Mouse (Mus musculus) heart, embryonic 12.5 days (tissue): ENCODE data around the gene Fbxo3. TPM values are rescaled to one million over a fixed set of nuclear protein-coding genes. Genes with fewer than 3 reads are reported as not detected.
A peak's percentile ranks its signal among the peaks of the same experiment; 100 is the strongest.
"Not testable (repeated sequence)": the region's sequence is repeated elsewhere in the genome, so short reads cannot be mapped to it uniquely, and the experiment has no call there.

Experiments
- ATAC-seq: fragments of 200-750 bp; cut with Nextera tagmentation; 2 replicates; pipeline ENCODE4 v1.8.0; 2017; ENCODE audit warnings: moderate TSS enrichment, moderate library complexity; ENCODE audit not compliant: insufficient number of reproducible peaks, low FRiP score
- H3K27ac ChIP-seq: fragments of 300-500 bp; sonication (generic); 2 replicates; pipeline ENCODE4 v1.5.1; 2016; ENCODE audit warnings: mild to moderate bottlenecking, moderate library complexity; ENCODE audit not compliant: poor library complexity, severe bottlenecking
- H3K27me3 ChIP-seq: fragments of 300-500 bp; sonication (generic); replicated peaks from 2 replicates; pipeline ENCODE4 v1.6.1; 2016; ENCODE audit warnings: mild to moderate bottlenecking, moderate library complexity
- H3K36me3 ChIP-seq: fragments of 300-500 bp; sonication (generic); 2 replicates; pipeline ENCODE4 v1.6.1; 2016; ENCODE audit warnings: mild to moderate bottlenecking, moderate library complexity
- H3K4me1 ChIP-seq: fragments of 300-500 bp; sonication (generic); replicated peaks from 2 replicates; pipeline ENCODE4 v1.6.1; 2016; ENCODE audit warnings: mild to moderate bottlenecking
- H3K4me2 ChIP-seq: fragments of 300-500 bp; sonication (generic); 2 replicates; pipeline ENCODE4 v1.6.1; 2016; ENCODE audit warnings: mild to moderate bottlenecking, moderate library complexity
- H3K4me3 ChIP-seq: fragments of 300-500 bp; sonication (generic); 2 replicates; pipeline ENCODE4 v1.5.1; 2016; ENCODE audit warnings: mild to moderate bottlenecking
- H3K9ac ChIP-seq: fragments of 300-500 bp; sonication (generic); 2 replicates; pipeline ENCODE4 v1.6.1; 2016; ENCODE audit warnings: mild to moderate bottlenecking, moderate library complexity
- H3K9me3 ChIP-seq: fragments of 300-500 bp; sonication (generic); replicated peaks from 2 replicates; pipeline ENCODE4 v1.6.1; 2016; ENCODE audit warnings: mild to moderate bottlenecking, moderate library complexity
- WGBS: fragments of 180-500 bp; shearing (Covaris S2); methylation state at CpG from one replicate; pipeline ENCODE4 v1.1.7; 2016; 5-methylcytosine and 5-hydroxymethylcytosine counted together
- polyA plus RNA-seq: library from polyadenylated mRNA; unstranded; fragments of >200 nt; fragmentation: Nextera tagmentation; extraction: Ambion mirVana; gene quantifications from 2 replicates; pipeline ENCODE4 v1.2.1, GENCODE M21; 2016

Gene Fbxo3
- polyA plus RNA-seq, 1 experiment from 2014 or later, result 46.7 TPM

- not testable (repeated sequence) for H3K4me3 ChIP-seq, H3K4me2 ChIP-seq, ATAC-seq, H3K9ac ChIP-seq, H3K27me3 ChIP-seq, H3K4me1 ChIP-seq, H3K9me3 ChIP-seq, H3K27ac ChIP-seq
- 81% methylated on average over 6 of the region's 6 CpGs for WGBS
- H3K36me3 ChIP-seq, result peaks cover 19% of the 10 kb centered on the region
Measured at GRCm38 (mm10) chr2:104065526-104065925, 38.0 kb downstream of the Fbxo3 start, which contains the start of gene Gm10912. TSS of gene Gm10912 (plus strand) at chr2:104065826.

DNA sequence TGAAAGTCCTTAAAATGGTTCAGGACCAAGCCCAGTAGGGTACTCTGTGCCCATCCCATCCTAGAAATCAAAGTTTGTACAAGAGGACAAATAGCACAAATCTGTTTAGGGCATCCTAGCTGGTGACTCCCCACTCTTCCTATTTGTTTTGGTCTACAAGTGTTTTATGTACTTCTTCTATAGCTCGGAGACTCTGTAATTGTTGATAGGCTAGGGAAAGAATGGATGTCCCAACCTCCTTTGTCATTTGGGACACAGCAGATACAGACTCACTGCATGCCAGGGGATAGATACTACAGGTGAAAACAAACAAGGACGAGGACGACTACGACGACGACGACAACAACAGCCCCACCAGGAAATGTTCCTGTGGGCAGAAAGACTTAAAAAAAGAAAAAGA is 40.9 kb downstream of the Fbxo3 start, which contains the start of gene Gm10799:
Gene Gm10799 (minus strand): TSS at position 101 of the 400 bp plus-strand sequence.
- H3K36me3 ChIP-seq, H3K4me3 ChIP-seq, H3K9ac ChIP-seq, ATAC-seq, H3K9me3 ChIP-seq, H3K4me1 ChIP-seq, H3K27me3 ChIP-seq, H3K4me2 ChIP-seq: not testable (repeated sequence)
- 63% methylated on average over 7 of the region's 7 CpGs for WGBS
- peak within 1 kb of the TSS; percentile 12; the same call in 1 of the 2 replicates for H3K27ac ChIP-seq

GRCm38 (mm10) chr2:104069704-104070185 is 42.2 kb downstream of the Fbxo3 start, which contains the start of gene Cd59b:
TSS of gene Cd59b (plus strand) at chr2:104069849.
- Histone ChIP-seq H3K4me2 (peak within 1 kb of the TSS; percentile 73), H3K9me3 (peaks cover 7% of the 10 kb centered on the region; the same call in 1 of the 2 replicates), H3K4me3 (peak within 1 kb of the TSS; percentile 50), H3K27me3 (no peaks in the 10 kb centered on the region), H3K9ac (peak within 1 kb of the TSS; percentile 60), H3K36me3 (peaks cover 4% of the 10 kb centered on the region; the same call in 1 of the 2 replicates), H3K27ac (peak within 1 kb of the TSS; percentile 54), H3K4me1 (0 out of 2 replicates have a peak, but pooled peaks cover 9% of the 10 kb centered on the region)
- ATAC-seq, result peak; percentile 92
- 19% methylated on average over 13 of the region's 13 CpGs for WGBS

DNA sequence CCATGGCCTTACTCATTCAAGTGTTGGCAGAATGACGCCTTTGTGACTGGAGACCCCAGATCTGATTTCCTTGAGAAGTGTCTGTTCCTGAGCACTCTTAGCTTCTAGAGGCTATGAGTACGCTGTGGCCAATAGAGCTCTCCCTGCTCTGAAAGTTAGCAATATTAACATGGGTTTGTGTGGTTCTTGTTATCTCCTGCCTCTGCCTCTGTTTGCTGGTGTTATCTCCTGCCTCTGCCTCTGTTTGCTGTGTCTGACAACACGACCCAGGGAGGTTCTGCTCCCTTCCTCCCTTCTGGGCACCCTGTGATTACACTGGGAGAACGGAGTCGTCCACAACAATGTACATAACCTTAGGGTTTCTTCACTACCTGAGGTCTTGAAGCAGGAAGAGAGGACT is 50.8 kb downstream of the Fbxo3 start:
- not testable (repeated sequence) for H3K36me3 ChIP-seq, H3K27ac ChIP-seq, H3K9ac ChIP-seq, H3K4me3 ChIP-seq, H3K4me1 ChIP-seq, H3K27me3 ChIP-seq, H3K9me3 ChIP-seq, H3K4me2 ChIP-seq
- peak; percentile 91 for ATAC-seq
- WGBS, result 49% methylated on average over 5 of the region's 5 CpGs

- H3K4me1 ChIP-seq, H3K9ac ChIP-seq, H3K4me2 ChIP-seq, H3K4me3 ChIP-seq, H3K36me3 ChIP-seq, H3K9me3 ChIP-seq, H3K27me3 ChIP-seq, H3K27ac ChIP-seq, ATAC-seq: not testable (repeated sequence)
- WGBS, result no CpG with 5 or more reads among the region's 1 CpGs
Measured at GRCm38 (mm10) chr2:104081436-104082050, 54.0 kb downstream of the Fbxo3 start.

GRCm38 (mm10) chr2:104082474-104082873 is 55.0 kb downstream of the Fbxo3 start:
- no peak overlapping the region for H3K9ac ChIP-seq
- H3K4me3 ChIP-seq, result no peak overlapping the region
- no peak overlapping the region for H3K27ac ChIP-seq
- H3K36me3 ChIP-seq, result no peaks in the 10 kb centered on the region
- ATAC-seq, result no peak
- H3K4me1 ChIP-seq, result 0 out of 2 replicates have a peak, but pooled peaks cover 8% of the 10 kb centered on the region
- H3K4me2 ChIP-seq, result no peak overlapping the region
- no peaks in the 10 kb centered on the region for H3K9me3 ChIP-seq
- no peaks in the 10 kb centered on the region for H3K27me3 ChIP-seq

GRCm38 (mm10) chr2:104084027-104084426 is 56.5 kb downstream of the Fbxo3 start:
- H3K36me3 ChIP-seq, result not testable (repeated sequence)

DNA sequence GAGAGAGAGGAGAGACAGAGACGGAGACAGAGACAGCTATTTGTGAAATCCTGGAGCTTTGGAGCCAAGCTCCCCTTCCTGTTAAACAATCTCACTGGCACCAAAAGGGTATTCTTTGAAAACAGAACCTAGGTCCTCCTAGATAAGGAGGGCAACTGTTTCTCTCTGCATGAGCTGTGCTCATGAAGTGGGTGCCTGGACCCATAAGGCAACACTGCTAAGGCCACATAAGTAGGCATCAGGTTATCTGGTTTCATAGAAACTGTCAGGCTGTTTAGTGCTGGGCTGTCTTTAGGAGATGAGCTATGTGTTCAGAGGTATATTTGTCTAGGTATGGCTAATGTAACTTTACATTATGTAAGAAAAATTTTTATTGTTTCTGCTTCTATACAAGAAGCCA is 60.0 kb downstream of the Fbxo3 start:
- not testable (repeated sequence) for H3K27ac ChIP-seq, H3K4me3 ChIP-seq, H3K36me3 ChIP-seq, H3K9me3 ChIP-seq, H3K9ac ChIP-seq, H3K4me2 ChIP-seq, H3K4me1 ChIP-seq, ATAC-seq, H3K27me3 ChIP-seq
- 90% methylated on average over 1 of the region's 1 CpGs for WGBS

More at GRCm38 (mm10) chr2:104084027-104084426, 56.5 kb downstream of the Fbxo3 start:
- H3K27ac ChIP-seq, H3K9me3 ChIP-seq, H3K9ac ChIP-seq, H3K4me1 ChIP-seq, H3K4me2 ChIP-seq, H3K27me3 ChIP-seq, H3K4me3 ChIP-seq, ATAC-seq: not testable (repeated sequence)

DNA sequence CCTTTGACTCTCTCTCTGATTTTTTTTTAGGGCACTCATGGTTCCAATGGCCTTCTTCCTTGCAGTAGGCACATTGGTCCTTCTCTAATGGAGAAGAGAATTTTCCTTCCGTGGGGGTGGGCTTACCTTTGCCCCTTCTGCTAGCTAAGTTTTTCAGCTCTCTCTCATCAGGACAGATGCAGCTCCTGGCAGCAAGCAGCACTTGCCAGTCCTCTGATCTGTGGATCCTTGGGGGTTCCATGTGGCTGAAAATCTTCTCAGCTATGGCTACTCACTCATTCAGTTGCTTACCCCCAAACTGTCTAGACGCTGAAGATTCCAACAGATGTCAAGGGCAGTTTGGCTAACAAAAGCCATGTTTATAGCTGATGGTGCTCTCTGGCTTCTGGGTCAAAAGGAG is 65.8 kb downstream of the Fbxo3 start:
- 77% methylated on average over 2 of the region's 2 CpGs for WGBS
- no peaks in the 10 kb centered on the region for H3K36me3 ChIP-seq
- no peak overlapping the region for H3K27ac ChIP-seq
- H3K4me1 ChIP-seq, result peaks cover 14% of the 10 kb centered on the region
- no peaks in the 10 kb centered on the region for H3K9me3 ChIP-seq
- H3K4me2 ChIP-seq, result no peak overlapping the region
- no peak overlapping the region for H3K9ac ChIP-seq
- no peaks in the 10 kb centered on the region for H3K27me3 ChIP-seq
- no peak overlapping the region for H3K4me3 ChIP-seq
- no peak for ATAC-seq

- H3K4me1 ChIP-seq, result peaks cover 30% of the 10 kb centered on the region
- peak; percentile 90 for ATAC-seq
- peak within 1 kb of the TSS; percentile 97 for H3K27ac ChIP-seq
- H3K9me3 ChIP-seq, result no peaks in the 10 kb centered on the region
- H3K27me3 ChIP-seq, result no peaks in the 10 kb centered on the region
- 5% methylated on average over 15 of the region's 15 CpGs for WGBS
- peak within 1 kb of the TSS; percentile 60 for H3K4me3 ChIP-seq
- H3K4me2 ChIP-seq, result peak within 1 kb of the TSS; percentile 71
- peak within 1 kb of the TSS; percentile 83 for H3K9ac ChIP-seq
- no peaks in the 10 kb centered on the region for H3K36me3 ChIP-seq
Measured at GRCm38 (mm10) chr2:104095741-104096213, 68.3 kb downstream of the Fbxo3 start, which contains the start of gene Cd59a. TSS of gene Cd59a (plus strand) at chr2:104095801.

DNA sequence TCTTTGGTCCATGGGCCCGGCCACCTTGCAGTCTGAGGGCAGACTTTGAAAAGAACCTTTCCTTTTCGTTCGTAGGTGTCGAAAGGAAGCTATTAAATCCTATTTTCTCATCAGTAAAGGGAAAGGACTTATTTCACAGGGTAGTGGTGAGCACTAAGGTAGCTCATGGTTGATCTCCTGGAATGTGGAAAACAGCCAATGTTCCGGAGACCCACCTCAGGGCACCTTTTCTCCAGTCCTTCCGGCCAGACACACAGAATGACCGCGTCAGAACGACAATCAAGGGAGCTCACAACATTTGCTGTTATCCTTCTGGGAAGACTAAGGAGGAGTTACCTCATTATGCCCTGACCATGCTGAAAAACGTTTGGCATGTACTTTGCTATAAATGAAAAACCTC is 68.7 kb downstream of the Fbxo3 start:
- Histone ChIP-seq H3K27ac (peak overlapping the region; percentile 97), H3K4me3 (peak overlapping the region; percentile 60), H3K27me3 (no peaks in the 10 kb centered on the region), H3K36me3 (no peaks in the 10 kb centered on the region), H3K4me1 (peaks cover 30% of the 10 kb centered on the region), H3K9me3 (no peaks in the 10 kb centered on the region), H3K4me2 (peak overlapping the region; percentile 71), H3K9ac (peak overlapping the region; percentile 83)
- 21% methylated on average over 10 of the region's 10 CpGs for WGBS
- ATAC-seq, result no peak
